Mouse (Mus musculus) liver, adult (tissue): ENCODE results near the gene Trappc10.

Source experiments
- GATA4 ChIP-seq: IDR thresholded peaks from 2 replicates; pipeline ENCODE4 v1.6.1; 2014; ENCODE audit warnings: mild to moderate bottlenecking, low read length; ENCODE audit not compliant: insufficient replicate concordance

The Trappc10 gene

DNA sequence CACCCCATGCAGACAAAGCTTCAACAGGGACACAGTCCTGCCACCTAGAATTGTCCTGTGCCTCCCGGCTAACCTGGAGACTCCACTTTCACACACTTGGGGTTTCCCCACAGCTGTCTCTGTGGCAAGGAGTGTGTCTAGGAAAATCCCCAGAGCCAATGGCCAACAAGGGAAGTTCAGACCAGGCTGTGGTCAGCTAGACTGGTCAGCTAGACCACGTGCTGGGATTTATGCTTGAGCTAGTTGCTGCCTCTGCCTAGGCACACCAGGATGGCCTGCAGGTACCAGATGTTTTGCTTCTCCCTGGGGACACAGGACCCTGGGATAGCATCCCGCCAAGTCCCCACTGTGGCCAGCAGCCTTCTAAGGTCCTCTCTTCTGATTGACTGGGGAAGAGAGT lies 107.2 kb downstream of the Trappc10 start:
- no peak for TF ChIP-seq GATA4
